Mouse (Mus musculus) spleen, adult 2 months (tissue): ENCODE results near the gene Fgl2.

Source experiments
- CTCF ChIP-seq: fragments of 200-500 bp; IDR thresholded peaks from 2 replicates; pipeline ENCODE4 v1.5.1; 2011; ENCODE audit warnings: mild to moderate bottlenecking, inconsistent platforms; ENCODE audit not compliant: insufficient read depth, insufficient read length, insufficient replicate concordance; ENCODE audit errors: extremely low read depth
- POLR2A ChIP-seq: fragments of 200-500 bp; IDR thresholded peaks from 2 replicates; pipeline ENCODE4 v1.6.1; 2011; ENCODE audit warnings: low read depth, low read length, inconsistent platforms

DNA sequence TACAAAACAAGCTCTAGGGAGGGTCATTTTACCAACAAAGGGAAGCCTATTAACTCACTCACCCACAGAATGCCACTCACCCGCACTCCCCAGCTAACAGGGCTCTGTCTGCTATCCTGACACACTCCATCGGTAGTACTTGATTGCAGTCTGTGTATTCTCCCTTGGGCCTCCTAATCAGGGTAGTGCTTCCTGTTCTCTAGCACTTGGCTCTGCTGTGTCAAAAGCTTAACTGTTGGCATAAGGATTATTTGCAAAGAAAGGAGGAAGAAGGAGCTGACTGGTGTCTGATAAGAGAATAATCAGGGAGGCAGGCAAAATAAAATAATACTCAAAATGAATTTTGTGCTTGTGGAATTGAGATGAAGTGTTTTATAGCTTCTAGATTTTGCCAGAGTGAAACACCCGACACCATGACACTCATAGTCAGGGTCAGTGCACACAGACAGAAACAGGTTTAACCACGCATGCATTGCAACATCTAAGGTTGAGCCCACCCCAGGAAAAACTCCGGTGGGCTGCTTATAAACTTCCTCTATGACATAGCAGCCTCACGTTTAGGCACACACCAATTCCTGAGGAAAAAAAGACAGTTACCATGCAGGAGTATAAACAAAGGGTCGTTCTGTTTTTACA is 22.9 kb downstream of the Fgl2 start:
- TF ChIP-seq CTCF: no peak
- no peak for TF ChIP-seq POLR2A
